11 mouse cellular contexts compared by ENCODE assay signal in genomic region chr6:136421059-136421458, GRCm38 (mm10). TPM values are rescaled to one million over a fixed set of nuclear protein-coding genes. Genes with fewer than 3 reads are reported as not detected.
DNase-seq lines count a peak whose midpoint lies in the region; ATAC-seq and TF ChIP-seq lines count a peak whose summit lies in the region.
"Had no signal": no experiment of that assay in that cellular context is flagged by ENCODE, and none has a peak within 500 bp of the region (broad histone marks: within the 10 kb centered on the region; RNA-seq: fewer than 3 reads in every experiment).

No protein-coding gene starts in this region.

- no peaks in the 10 kb centered on the region for H3K36me3 ChIP-seq in liver, embryonic 14.5 days (replicated peaks; ENCODE audit: control insufficient read depth, insufficient read depth, low read depth)
- H3K36me3 ChIP-seq in liver, embryonic 12.5 days: no peaks in the 10 kb centered on the region
- no peaks in the 10 kb centered on the region for H3K36me3 ChIP-seq in neural tube, embryonic 13.5 days
- no peaks in the 10 kb centered on the region for H3K36me3 ChIP-seq in kidney, embryonic 16.5 days (ENCODE audit: insufficient read depth, low read length)

- 0 out of 2 replicates have a peak, but pooled peaks have one; percentile 18 for TF ChIP-seq CTCF in liver, embryonic 14.5 days (IDR thresholded peaks at IDR 0.05; ENCODE audit: low read depth)

- ATAC-seq in CD4-positive, CD25-positive, alpha-beta regulatory T cell, adult 4 months: no peak
- ATAC-seq in liver, embryonic 14.5 days (ENCODE audit: insufficient read depth): no peak
- ATAC-seq in liver, embryonic 12.5 days: no peak
- ATAC-seq in neural tube, embryonic 13.5 days (ENCODE audit: low read depth): 0 out of 2 replicates have a peak, but pooled peaks have one; percentile 11
- no peak for ATAC-seq in kidney, embryonic 16.5 days (ENCODE audit: low FRiP score, low TSS enrichment)

- no peak for TF ChIP-seq EP300 in liver, embryonic 14.5 days (IDR thresholded peaks at IDR 0.05; ENCODE audit: low read depth)

- H3K9me3 ChIP-seq in liver, embryonic 14.5 days (ENCODE audit: control insufficient read depth, low read length): no peaks in the 10 kb centered on the region
- H3K9me3 ChIP-seq in liver, embryonic 12.5 days (replicated peaks): no peaks in the 10 kb centered on the region
- H3K9me3 ChIP-seq in neural tube, embryonic 13.5 days: no peaks in the 10 kb centered on the region
- H3K9me3 ChIP-seq in kidney, embryonic 16.5 days (ENCODE audit: low read length): no peaks in the 10 kb centered on the region

- H3K27ac ChIP-seq in liver, embryonic 14.5 days: no peak overlapping the region
- H3K27ac ChIP-seq in liver, embryonic 12.5 days: no peak overlapping the region
- no peak overlapping the region for H3K27ac ChIP-seq in neural tube, embryonic 13.5 days (replicated peaks)
- no peak overlapping the region for H3K27ac ChIP-seq in kidney, embryonic 16.5 days (ENCODE audit: low read length)

- H3K4me2 ChIP-seq in liver, embryonic 14.5 days (ENCODE audit: low read depth): no peak overlapping the region
- H3K4me2 ChIP-seq in liver, embryonic 12.5 days: no peak overlapping the region
- H3K4me2 ChIP-seq in neural tube, embryonic 13.5 days: no peak overlapping the region
- no peak overlapping the region for H3K4me2 ChIP-seq in kidney, embryonic 16.5 days (replicated peaks; ENCODE audit: low read depth, low read length)

- DNase-seq in CD4-positive, CD25-positive, alpha-beta regulatory T cell, adult 2 months (ENCODE audit: low read depth, low spot score): peak; percentile 53
- no peak for DNase-seq in liver, embryonic 14.5 days (ENCODE audit: low read depth in 3 of 3, low spot score in 3 of 3)
- DNase-seq in WW6 (ENCODE audit: low read depth, low spot score): peak; percentile 26
- no peak for DNase-seq in heart, postnatal 4 days
- DNase-seq: kidney, postnatal 10 days had no signal

- peaks cover 0 to 7% of the 10 kb centered on the region in 2 experiments; a peak in 2 of 4 replicates for H3K4me1 ChIP-seq in liver, embryonic 14.5 days (replicated peaks; ENCODE audit: control insufficient read depth in 2 of 2, insufficient read depth in 2 of 2, low read length in 1 of 2)
- H3K4me1 ChIP-seq in liver, embryonic 12.5 days: peaks cover 14% of the 10 kb centered on the region
- H3K4me1 ChIP-seq in neural tube, embryonic 13.5 days (replicated peaks): no peaks in the 10 kb centered on the region
- peaks cover 6% of the 10 kb centered on the region; the same call in 1 of the 2 replicates for H3K4me1 ChIP-seq in kidney, embryonic 16.5 days (ENCODE audit: insufficient read depth, low read length)

- H3K9ac ChIP-seq in liver, embryonic 14.5 days (replicated peaks): no peak overlapping the region
- H3K9ac ChIP-seq in liver, embryonic 12.5 days: no peak overlapping the region
- no peak overlapping the region for H3K9ac ChIP-seq in neural tube, embryonic 13.5 days
- H3K9ac ChIP-seq in kidney, embryonic 16.5 days (replicated peaks; ENCODE audit: low read length): no peak overlapping the region

- no peak overlapping the region for H3K4me3 ChIP-seq in liver, embryonic 14.5 days (ENCODE audit: insufficient read depth in 1 of 2, low read depth in 2 of 2, low read length in 2 of 2)
- H3K4me3 ChIP-seq in liver, embryonic 12.5 days: no peak overlapping the region
- H3K4me3 ChIP-seq in neural tube, embryonic 13.5 days: no peak overlapping the region
- H3K4me3 ChIP-seq in kidney, embryonic 16.5 days (ENCODE audit: low read length): no peak overlapping the region

- H3K27me3 ChIP-seq in liver, embryonic 14.5 days (ENCODE audit: control insufficient read depth, insufficient read depth, low read length): no peaks in the 10 kb centered on the region
- no peaks in the 10 kb centered on the region for H3K27me3 ChIP-seq in liver, embryonic 12.5 days (replicated peaks)
- H3K27me3 ChIP-seq in neural tube, embryonic 13.5 days: no peaks in the 10 kb centered on the region
- H3K27me3 ChIP-seq in kidney, embryonic 16.5 days (ENCODE audit: insufficient read depth, low read length): no peaks in the 10 kb centered on the region

- WGBS in liver, embryonic 14.5 days (ENCODE audit: insufficient replicate concordance): 48% methylated on average over 3 of the region's 3 CpGs
- WGBS in liver, embryonic 12.5 days (ENCODE audit: insufficient replicate concordance): 44% methylated on average over 3 of the region's 3 CpGs
- 67% methylated on average over 3 of the region's 3 CpGs for WGBS in neural tube, embryonic 13.5 days
- WGBS in kidney, embryonic 16.5 days: 69% methylated on average over 3 of the region's 3 CpGs

RNA-seq across cellular contexts. Expression of gene E330021D16Rik, which starts 5.7 kb away (rescaled TPM):
- polyA plus RNA-seq in CD4-positive, CD25-positive, alpha-beta regulatory T cell, adult 4 months (2017; shearing (Covaris generic)): 1 to 10 TPM; 1.1 to 1.7 TPM
- 0.08 and 0.09 TPM in 2 replicates for polyA plus RNA-seq in liver, embryonic 14.5 days (2012; rRNA removed)
- polyA plus RNA-seq in liver, embryonic 14.5 days (2014; fragmentation: Nextera tagmentation; extraction: Ambion mirVana): 0.19 and 0.34 TPM in 2 replicates
- not detected in 2 replicates for polyA plus RNA-seq in liver, embryonic 12.5 days (2016; fragmentation: Nextera tagmentation; extraction: Ambion mirVana)
- not detected in 2 replicates for polyA plus RNA-seq in neural tube, embryonic 13.5 days (2015; fragmentation: Nextera tagmentation; extraction: Ambion mirVana)
- 2.9 and 3.0 TPM in 2 replicates for polyA plus RNA-seq in kidney, embryonic 16.5 days (2015; fragmentation: Nextera tagmentation; extraction: Ambion mirVana)
- total RNA-seq in heart, postnatal 4 days (2021): not detected
- total RNA-seq: heart, adult 8-10 months had no signal
- polyA plus RNA-seq: limb, embryonic 11.5 days had no signal

Comparison
In these comparisons a context has a peak if more than half of its experiments do, and no peak if none do; other contexts are left out.
1. DNase-seq: peak in CD4-positive, CD25-positive, alpha-beta regulatory T cell, adult 2 months (single experiment) and WW6 (single experiment); none in liver, embryonic 14.5 days (0 of 3) and heart, postnatal 4 days (single experiment).